Mouse (Mus musculus): ENCODE results near the gene Gm10974. TPM values are rescaled to one million over a fixed set of nuclear protein-coding genes. Genes with fewer than 3 reads are reported as not detected.

Gene Gm10974
- polyA plus RNA-seq, 1 experiment, result not detected

GRCm38 (mm10) chr7:66370970-66371369 lies 5.3 kb downstream of the Gm10974 start:
- 86% methylated on average over 6 of the region's 6 CpGs for WGBS
- TF ChIP-seq CTCF (IDR thresholded peaks at IDR 0.05; ENCODE audit: insufficient read depth, low read depth, low read length) (no peak), POLR2A (IDR thresholded peaks at IDR 0.05; ENCODE audit: insufficient read depth, low read depth, low read length) (no peak)
- Histone ChIP-seq H3K27ac (ENCODE audit: insufficient read depth, low read depth, low read length) (no peak overlapping the region), H3K4me3 (ENCODE audit: insufficient read depth, low read depth, low read length) (no peak overlapping the region), H3K4me1 (ENCODE audit: control insufficient read depth, insufficient read depth, low read length) (no peaks in the 10 kb centered on the region)

GRCm38 (mm10) chr7:66373391-66373790 lies 7.7 kb downstream of the Gm10974 start:
- 91% methylated on average over 3 of the region's 3 CpGs for WGBS
- TF ChIP-seq POLR2A (IDR thresholded peaks at IDR 0.05; ENCODE audit: insufficient read depth, low read depth, low read length) (no peak), CTCF (IDR thresholded peaks at IDR 0.05; ENCODE audit: insufficient read depth, low read depth, low read length) (no peak)
- Histone ChIP-seq H3K4me1 (ENCODE audit: control insufficient read depth, insufficient read depth, low read length) (no peaks in the 10 kb centered on the region), H3K4me3 (ENCODE audit: insufficient read depth, low read depth, low read length) (no peak overlapping the region), H3K27ac (ENCODE audit: insufficient read depth, low read depth, low read length) (no peak overlapping the region)

GRCm38 (mm10) chr7:66375736-66376135 lies 10.0 kb downstream of the Gm10974 start:
- no peak overlapping the region for H3K4me3 ChIP-seq (ENCODE audit: insufficient read depth, low read depth, low read length)
- no peak overlapping the region for H3K27ac ChIP-seq (ENCODE audit: insufficient read depth, low read depth, low read length)
- WGBS, result 85% methylated on average over 4 of the region's 4 CpGs
- no peaks in the 10 kb centered on the region for H3K4me1 ChIP-seq (ENCODE audit: control insufficient read depth, insufficient read depth, low read length)
- no peak for TF ChIP-seq POLR2A (IDR thresholded peaks at IDR 0.05; ENCODE audit: insufficient read depth, low read depth, low read length)
- TF ChIP-seq CTCF (IDR thresholded peaks at IDR 0.05; ENCODE audit: insufficient read depth, low read depth, low read length), result no peak

GRCm38 (mm10) chr7:66376560-66376959 lies 10.9 kb downstream of the Gm10974 start:
- no peaks in the 10 kb centered on the region for H3K4me1 ChIP-seq (ENCODE audit: control insufficient read depth, insufficient read depth, low read length)
- no peak overlapping the region for H3K4me3 ChIP-seq (ENCODE audit: insufficient read depth, low read depth, low read length)
- WGBS, result 82% methylated on average over 10 of the region's 10 CpGs
- TF ChIP-seq CTCF (IDR thresholded peaks at IDR 0.05; ENCODE audit: insufficient read depth, low read depth, low read length) (no peak), POLR2A (IDR thresholded peaks at IDR 0.05; ENCODE audit: insufficient read depth, low read depth, low read length) (no peak)
- no peak overlapping the region for H3K27ac ChIP-seq (ENCODE audit: insufficient read depth, low read depth, low read length)

- whole genome bisulfite sequencing, result 78% methylated on average over 5 of the region's 5 CpGs
- Histone ChIP-seq H3K4me3 (ENCODE audit: insufficient read depth, low read depth, low read length) (no peak overlapping the region), H3K4me1 (ENCODE audit: control insufficient read depth, insufficient read depth, low read length) (peaks cover 13% of the 10 kb centered on the region), H3K27ac (ENCODE audit: insufficient read depth, low read depth, low read length) (no peak overlapping the region)
- TF ChIP-seq CTCF (IDR thresholded peaks at IDR 0.05; ENCODE audit: insufficient read depth, low read depth, low read length), result no peak
- no peak for TF ChIP-seq POLR2A (IDR thresholded peaks at IDR 0.05; ENCODE audit: insufficient read depth, low read depth, low read length)
Observed at GRCm38 (mm10) chr7:66384213-66384612, 18.5 kb downstream of the Gm10974 start.

GRCm38 (mm10) chr7:66384891-66385290 lies 19.2 kb downstream of the Gm10974 start:
- TF ChIP-seq POLR2A (IDR thresholded peaks at IDR 0.05; ENCODE audit: insufficient read depth, low read depth, low read length), result no peak
- no peak for TF ChIP-seq CTCF (IDR thresholded peaks at IDR 0.05; ENCODE audit: insufficient read depth, low read depth, low read length)
- H3K4me3 ChIP-seq (ENCODE audit: insufficient read depth, low read depth, low read length), result no peak overlapping the region
- H3K27ac ChIP-seq (ENCODE audit: insufficient read depth, low read depth, low read length), result no peak overlapping the region
- WGBS, result 92% methylated on average over 8 of the region's 8 CpGs
- H3K4me1 ChIP-seq (ENCODE audit: control insufficient read depth, insufficient read depth, low read length), result peaks cover 13% of the 10 kb centered on the region

- TF ChIP-seq CTCF (IDR thresholded peaks at IDR 0.05; ENCODE audit: insufficient read depth, low read depth, low read length) (no peak), POLR2A (IDR thresholded peaks at IDR 0.05; ENCODE audit: insufficient read depth, low read depth, low read length) (no peak)
- Histone ChIP-seq H3K27ac (ENCODE audit: insufficient read depth, low read depth, low read length) (no peak overlapping the region), H3K4me3 (ENCODE audit: insufficient read depth, low read depth, low read length) (no peak overlapping the region), H3K4me1 (ENCODE audit: control insufficient read depth, insufficient read depth, low read length) (peaks cover 13% of the 10 kb centered on the region)
- WGBS, result 96% methylated on average over 12 of the region's 12 CpGs
Observed at GRCm38 (mm10) chr7:66385826-66386225, 20.1 kb downstream of the Gm10974 start.

GRCm38 (mm10) chr7:66386411-66386810 lies 20.7 kb downstream of the Gm10974 start:
- Histone ChIP-seq H3K27ac (ENCODE audit: insufficient read depth, low read depth, low read length) (no peak overlapping the region), H3K4me1 (ENCODE audit: control insufficient read depth, insufficient read depth, low read length) (peaks cover 13% of the 10 kb centered on the region), H3K4me3 (ENCODE audit: insufficient read depth, low read depth, low read length) (no peak overlapping the region)
- WGBS, result 98% methylated on average over 6 of the region's 6 CpGs
- no peak for TF ChIP-seq CTCF (IDR thresholded peaks at IDR 0.05; ENCODE audit: insufficient read depth, low read depth, low read length)
- no peak for TF ChIP-seq POLR2A (IDR thresholded peaks at IDR 0.05; ENCODE audit: insufficient read depth, low read depth, low read length)

GRCm38 (mm10) chr7:66387419-66387812 lies 21.7 kb downstream of the Gm10974 start:
- Histone ChIP-seq H3K4me3 (ENCODE audit: insufficient read depth, low read depth, low read length) (peak overlapping the region; percentile 50), H3K27ac (ENCODE audit: insufficient read depth, low read depth, low read length) (no peak overlapping the region), H3K4me1 (ENCODE audit: control insufficient read depth, insufficient read depth, low read length) (peaks cover 13% of the 10 kb centered on the region)
- TF ChIP-seq CTCF (IDR thresholded peaks at IDR 0.05; ENCODE audit: insufficient read depth, low read depth, low read length), result no peak
- no peak for TF ChIP-seq POLR2A (IDR thresholded peaks at IDR 0.05; ENCODE audit: insufficient read depth, low read depth, low read length)
- 18% methylated on average over 13 of the region's 13 CpGs for WGBS

Measured in olfactory bulb, adult 2 months (tissue).